Mouse (Mus musculus) hindbrain, postnatal 0 days (tissue): Measurements from ENCODE around the gene Tigit. TPM values are rescaled to one million over a fixed set of nuclear protein-coding genes. Genes with fewer than 3 reads are reported as not detected.

Source experiments
- ATAC-seq: fragments of 200-750 bp; cut with Nextera tagmentation; 2 replicates; pipeline ENCODE4 v1.8.0; 2017; ENCODE audit warnings: mild to moderate bottlenecking, moderate TSS enrichment, moderate library complexity
- DNase-seq: peaks from one replicate; pipeline ENCODE4 v3.0.0-alpha.2; 2015; ENCODE audit warnings: low spot score
- H3K27ac ChIP-seq: fragments of 300-500 bp; sonication (generic); 2 replicates; pipeline ENCODE4 v1.5.1; 2014; ENCODE audit warnings: mild to moderate bottlenecking
- H3K27me3 ChIP-seq: fragments of 300-500 bp; sonication (generic); 2 replicates; pipeline ENCODE4 v1.6.1; 2014; ENCODE audit warnings: low read length, mixed read lengths; ENCODE audit not compliant: insufficient read depth
- H3K36me3 ChIP-seq: fragments of 300-500 bp; sonication (generic); 2 replicates; pipeline ENCODE4 v1.6.1; 2014; ENCODE audit warnings: low read length, mixed read lengths; ENCODE audit not compliant: insufficient read depth
- H3K4me1 ChIP-seq: fragments of 300-500 bp; sonication (generic); 2 replicates; pipeline ENCODE4 v1.6.1; 2014; ENCODE audit warnings: antibody characterized with exemption, low read length, mixed read lengths; ENCODE audit not compliant: insufficient read depth
- H3K4me2 ChIP-seq: fragments of 300-500 bp; sonication (generic); 2 replicates; pipeline ENCODE4 v1.6.1; 2014; ENCODE audit warnings: low read depth, mild to moderate bottlenecking, low read length, moderate library complexity, mixed read lengths
- H3K4me3 ChIP-seq: fragments of 300-500 bp; sonication (generic); 2 replicates; pipeline ENCODE4 v1.5.1; 2014; ENCODE audit warnings: low read length
- H3K9ac ChIP-seq: fragments of 300-500 bp; sonication (generic); replicated peaks from 2 replicates; pipeline ENCODE4 v1.6.1; 2014; ENCODE audit warnings: mild to moderate bottlenecking, low read length, moderate library complexity, mixed read lengths
- H3K9me3 ChIP-seq: fragments of 300-500 bp; sonication (generic); 2 replicates; pipeline ENCODE4 v1.6.1; 2016; ENCODE audit warnings: low read length, mixed read lengths
- CTCF ChIP-seq: IDR thresholded peaks from 2 replicates; pipeline ENCODE4 v1.5.1; 2016; ENCODE audit warnings: antibody characterized with exemption, control low read depth, low read depth
- WGBS: fragments of 180-500 bp; shearing (Covaris S2); extraction: QIAGEN DNeasy Blood & Tissue Kit; methylation state at CpG from one replicate; pipeline ENCODE4 v1.1.7; 2014; 5-methylcytosine and 5-hydroxymethylcytosine counted together
- microRNA counts: library from miRNA; unstranded; fragments of <30 nt; microRNA quantifications from one replicate; lab custom pipeline; 2015
- microRNA-seq, 2 experiments: library from miRNA; unstranded; fragments of <30 nt; microRNA quantifications; one replicate each; pipeline ENCODE4; 2016
- polyA plus RNA-seq: library from polyadenylated mRNA; unstranded; fragments of >200 nt; fragmentation: Nextera tagmentation; extraction: Ambion mirVana; gene quantifications from 2 replicates; pipeline ENCODE4 v1.2.1, GENCODE M21; 2015
- total RNA-seq: library from RNA; depleted of rRNA; stranded (reverse); fragments of >200 nt; gene quantifications from 2 replicates; pipeline ENCODE4 v1.2.3, GENCODE M21; 2014; rRNA removed

Tigit gene
- total and polyA plus RNA-seq, 2 experiments from 2014 or later, result 0.31 TPM; not detected in 1

DNA sequence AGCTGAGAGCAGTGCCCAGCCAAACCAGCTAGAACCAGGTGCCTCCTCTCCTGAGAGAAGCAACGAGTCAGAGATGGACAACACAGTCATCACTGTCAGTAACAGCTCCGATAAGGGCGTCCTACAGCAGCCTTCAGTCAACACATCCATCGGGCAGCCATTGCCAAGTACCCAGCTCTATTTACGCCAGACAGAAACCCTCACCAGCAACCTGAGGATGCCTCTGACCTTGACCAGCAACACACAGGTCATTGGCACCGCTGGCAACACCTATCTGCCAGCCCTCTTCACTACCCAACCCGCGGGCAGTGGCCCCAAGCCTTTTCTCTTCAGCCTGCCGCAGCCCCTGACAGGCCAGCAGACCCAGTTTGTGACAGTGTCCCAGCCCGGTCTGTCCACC lies 53.6 kb downstream of the Tigit start:
- Histone ChIP-seq H3K27me3 (no peaks in the 10 kb centered on the region), H3K4me1 (no peaks in the 10 kb centered on the region), H3K4me3 (no peak overlapping the region), H3K27ac (no peak overlapping the region), H3K36me3 (peaks cover 15% of the 10 kb centered on the region; the same call in 1 of the 2 replicates), H3K4me2 (no peak overlapping the region), H3K9me3 (no peaks in the 10 kb centered on the region), H3K9ac (no peak overlapping the region)
- TF ChIP-seq CTCF, result no peak
- no peak for ATAC-seq
- no peak for DNase-seq
- 93% methylated on average over 10 of the region's 10 CpGs for WGBS

DNA sequence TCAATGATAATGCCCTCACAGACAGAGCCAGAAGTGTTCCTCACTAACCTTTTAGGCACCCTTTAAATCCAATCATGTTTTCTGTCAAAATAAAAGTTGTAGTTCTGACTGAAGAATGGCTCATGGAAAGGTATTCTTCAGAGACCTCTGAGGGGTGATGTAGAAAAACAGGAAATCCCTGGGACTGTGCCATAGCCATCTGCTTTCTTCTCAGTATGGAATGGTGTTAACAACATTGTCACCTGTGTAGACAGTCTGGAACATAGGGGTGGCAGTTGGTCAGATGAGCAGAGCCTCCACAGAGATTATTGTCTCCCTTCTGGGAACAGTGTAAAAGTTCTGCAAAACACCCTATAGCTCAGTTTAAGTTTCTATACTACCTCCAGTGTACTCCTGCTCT lies 55.9 kb downstream of the Tigit start:
- Histone ChIP-seq H3K9me3 (no peaks in the 10 kb centered on the region), H3K36me3 (peaks cover 15% of the 10 kb centered on the region; the same call in 1 of the 2 replicates), H3K4me1 (peaks cover 4% of the 10 kb centered on the region; the same call in 1 of the 2 replicates), H3K27me3 (no peaks in the 10 kb centered on the region), H3K4me3 (no peak overlapping the region), H3K4me2 (no peak overlapping the region), H3K9ac (no peak overlapping the region), H3K27ac (no peak overlapping the region)
- DNase-seq, result no peak
- no peak for ATAC-seq
- TF ChIP-seq CTCF, result no peak

- Histone ChIP-seq H3K4me2 (no peak overlapping the region), H3K36me3 (peaks cover 12% of the 10 kb centered on the region; the same call in 1 of the 2 replicates), H3K9me3 (no peaks in the 10 kb centered on the region), H3K4me3 (no peak overlapping the region), H3K9ac (no peak overlapping the region), H3K4me1 (peaks cover 4% of the 10 kb centered on the region; the same call in 1 of the 2 replicates), H3K27ac (no peak overlapping the region), H3K27me3 (no peaks in the 10 kb centered on the region)
- TF ChIP-seq CTCF, result no peak
- no peak for ATAC-seq
- DNase-seq, result no peak
Observed at GRCm38 (mm10) chr16:43607086-43607485, 56.9 kb downstream of the Tigit start.

DNA sequence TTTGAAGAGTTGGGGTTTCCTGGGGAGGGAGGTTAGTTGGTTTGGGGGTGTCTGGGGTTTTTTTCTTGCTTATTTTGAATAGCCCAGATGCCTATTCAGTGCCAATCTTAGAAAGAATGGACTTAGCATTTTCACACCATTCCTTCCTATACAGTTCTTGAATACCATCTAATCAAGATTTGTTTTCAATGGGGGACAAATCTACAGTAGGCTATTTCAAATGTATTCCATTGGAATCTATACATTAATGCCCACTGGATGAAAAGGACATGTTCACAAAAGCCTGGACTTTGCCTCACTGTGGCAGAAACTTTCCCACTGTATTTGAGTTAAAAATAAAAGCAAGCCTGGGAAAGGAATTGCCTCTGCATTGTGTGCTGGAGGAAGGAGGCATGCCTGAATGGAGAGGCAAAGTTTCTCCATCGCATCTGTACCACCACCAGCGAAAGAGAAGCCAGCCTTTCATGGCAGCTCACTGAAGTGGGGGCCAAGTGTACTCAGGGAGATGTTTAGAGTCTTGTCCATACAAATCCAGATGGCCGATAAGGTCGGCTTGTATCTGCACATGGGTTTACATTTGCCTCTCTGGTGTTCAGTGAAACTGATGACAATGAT lies 59.4 kb downstream of the Tigit start:
- no peak overlapping the region for H3K27ac ChIP-seq
- peaks cover 4% of the 10 kb centered on the region; the same call in 1 of the 2 replicates for H3K4me1 ChIP-seq
- no peak overlapping the region for H3K9ac ChIP-seq
- ATAC-seq, result no peak
- peaks cover 4% of the 10 kb centered on the region; the same call in 1 of the 2 replicates for H3K36me3 ChIP-seq
- DNase-seq, result no peak
- no peak overlapping the region for H3K4me3 ChIP-seq
- no peaks in the 10 kb centered on the region for H3K27me3 ChIP-seq
- H3K9me3 ChIP-seq, result no peaks in the 10 kb centered on the region
- WGBS, result 26% methylated on average over 4 of the region's 4 CpGs
- no peak overlapping the region for H3K4me2 ChIP-seq
- TF ChIP-seq CTCF, result no peak

DNA sequence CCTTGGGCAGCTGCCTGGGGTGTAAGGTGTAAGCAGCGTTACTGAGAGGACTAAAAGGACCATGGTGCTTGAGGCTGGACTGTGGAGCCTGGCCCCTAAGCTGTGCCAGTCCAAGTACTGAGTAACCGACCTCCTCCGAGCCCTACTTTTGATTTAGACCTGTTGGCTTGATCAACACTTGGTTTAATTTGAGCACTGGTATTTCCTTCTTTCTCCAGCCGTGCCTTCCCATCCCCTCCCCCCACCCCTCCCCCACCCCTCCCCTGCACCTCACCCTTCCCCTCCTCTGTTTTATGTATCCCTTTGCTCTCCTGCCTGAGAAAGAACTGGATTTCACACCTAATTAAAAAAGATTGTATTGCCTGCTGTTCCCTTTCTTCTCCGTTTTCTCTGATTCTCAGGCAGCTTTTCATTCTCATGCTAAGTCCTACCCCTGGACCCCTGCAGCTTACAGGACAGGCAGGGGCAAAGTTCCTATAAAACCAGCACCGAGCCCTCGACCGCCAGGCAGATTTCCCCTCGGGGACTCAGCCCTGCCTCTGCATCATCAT lies 60.3 kb downstream of the Tigit start:
- no peak for TF ChIP-seq CTCF
- no peak overlapping the region for H3K27ac ChIP-seq
- WGBS, result 17% methylated on average over 9 of the region's 9 CpGs
- peaks cover 4% of the 10 kb centered on the region; the same call in 1 of the 2 replicates for H3K4me1 ChIP-seq
- H3K27me3 ChIP-seq, result no peaks in the 10 kb centered on the region
- H3K4me3 ChIP-seq, result no peak overlapping the region
- no peaks in the 10 kb centered on the region for H3K9me3 ChIP-seq
- no peak overlapping the region for H3K4me2 ChIP-seq
- no peaks in the 10 kb centered on the region for H3K36me3 ChIP-seq
- no peak for ATAC-seq
- H3K9ac ChIP-seq, result no peak overlapping the region
- DNase-seq, result no peak

- Histone ChIP-seq H3K9me3 (no peaks in the 10 kb centered on the region), H3K27ac (no peak overlapping the region), H3K4me3 (no peak overlapping the region), H3K36me3 (no peaks in the 10 kb centered on the region), H3K27me3 (no peaks in the 10 kb centered on the region), H3K4me2 (no peak overlapping the region), H3K9ac (no peak overlapping the region), H3K4me1 (peaks cover 4% of the 10 kb centered on the region; the same call in 1 of the 2 replicates)
- ATAC-seq (no peak), DNase-seq (no peak)
- WGBS, result 80% methylated on average over 4 of the region's 4 CpGs
- TF ChIP-seq CTCF, result no peak
Observed at GRCm38 (mm10) chr16:43602573-43602972, 61.4 kb downstream of the Tigit start.

- H3K27ac ChIP-seq, result no peak overlapping the region
- no peak for DNase-seq
- H3K9me3 ChIP-seq, result no peaks in the 10 kb centered on the region
- H3K27me3 ChIP-seq, result no peaks in the 10 kb centered on the region
- ATAC-seq, result no peak
- no peak overlapping the region for H3K4me3 ChIP-seq
- peaks cover 2% of the 10 kb centered on the region; the same call in 1 of the 2 replicates for H3K4me1 ChIP-seq
- TF ChIP-seq CTCF, result no peak
- 63% methylated on average over 2 of the region's 2 CpGs for whole genome bisulfite sequencing
- H3K36me3 ChIP-seq, result no peaks in the 10 kb centered on the region
- no peak overlapping the region for H3K4me2 ChIP-seq
- H3K9ac ChIP-seq, result no peak overlapping the region
Observed at GRCm38 (mm10) chr16:43599707-43600106, 64.2 kb downstream of the Tigit start.

MicroRNAs within 50 kb of the gene (microRNA counts, 519-probe panel; counts per million panel counts)
- not detected for microRNA mmu-miR-568 (lab: Ali Mortazavi, UCI)

Small RNA genes lying within 50 kb of the gene (microRNA-seq; reads per million reads assigned to microRNA genes)
- gene Mir568, result 0 reads per million in 2 experiments

Other genes with a start within 250 kb of the Tigit start
- gene Drd3, start 89.9 kb upstream of the Tigit start, total RNA-seq, result 0.16 and 0.36 TPM in 2 replicates
- gene Drd3, start 89.9 kb upstream of the Tigit start, polyA plus RNA-seq, result not detected in 2 replicates
- gene Ccdc191, start 225.7 kb upstream of the Tigit start, total RNA-seq, result 0.61 and 0.89 TPM in 2 replicates
- 4.1 and 6.3 TPM in 2 replicates for gene Ccdc191, start 225.7 kb upstream of the Tigit start, polyA plus RNA-seq